Mouse (Mus musculus): ENCODE data around the gene Olfr907.

Olfr907 gene

DNA sequence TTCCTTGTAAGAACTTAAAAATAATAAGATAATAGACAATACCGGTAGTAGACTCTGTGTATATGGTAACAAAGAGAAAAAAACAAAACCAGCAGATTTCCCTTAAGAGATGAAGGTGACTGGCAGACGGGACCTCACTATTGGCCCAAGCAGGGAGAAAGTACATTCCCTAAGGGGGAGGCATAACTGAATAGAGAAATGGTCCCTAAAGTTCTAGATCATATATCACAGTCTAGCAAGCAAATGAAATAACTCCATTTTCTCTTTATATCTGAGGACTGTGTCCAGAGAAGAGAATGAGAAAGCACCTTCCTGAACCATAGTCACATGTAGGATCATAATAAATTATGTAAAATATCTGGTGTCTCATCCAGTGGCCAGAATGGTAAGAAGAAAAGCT, at the start of gene Olfr907:
Gene Olfr907 (plus strand): TSS at position 301 of the 400 bp plus-strand sequence.
- DNase-seq (ENCODE audit: low spot score in 2 of 2) = no peak

DNA sequence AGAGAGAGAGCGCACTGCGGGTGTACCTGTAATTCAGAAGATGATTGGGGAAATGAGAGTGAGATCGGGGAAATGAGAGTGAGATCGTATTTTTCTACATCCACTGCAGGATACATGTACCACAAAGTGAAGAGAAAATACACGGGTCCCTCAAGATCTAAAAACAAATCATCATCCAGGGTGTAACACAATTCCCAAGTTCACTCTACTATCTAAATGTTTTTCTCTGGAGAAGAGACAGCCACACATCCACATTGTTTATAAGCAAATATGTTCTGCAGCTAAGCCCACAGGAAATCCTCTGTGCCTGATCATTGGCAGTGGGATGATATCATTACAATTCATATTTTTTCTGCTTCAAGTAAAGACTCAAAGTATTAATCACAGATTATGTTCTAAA, 48.2 kb upstream of the Olfr907 start, which contains the start of gene Olfr902:
Gene Olfr902 (plus strand): TSS at position 301 of the 400 bp plus-strand sequence.
- no peak for DNase-seq (ENCODE audit: low spot score in 2 of 2)

DNA sequence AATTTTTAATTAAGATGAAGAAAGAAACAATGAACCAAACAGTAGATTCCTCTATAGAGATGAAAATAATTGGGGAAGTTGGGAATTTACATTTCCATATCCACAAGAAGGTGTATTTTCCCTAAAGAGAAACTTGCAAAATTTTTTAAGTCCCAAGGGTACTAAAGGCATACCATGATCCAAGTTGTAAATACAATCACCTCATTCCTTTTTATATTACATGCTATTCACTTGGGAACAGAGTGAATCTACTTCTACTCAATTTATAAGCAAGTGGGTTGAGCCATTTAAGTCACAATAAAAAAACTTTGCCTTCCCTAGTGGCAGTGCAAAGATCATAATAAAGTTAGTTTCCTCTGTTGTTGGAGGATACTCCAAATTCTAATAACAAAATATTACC, 32.8 kb upstream of the Olfr907 start, which contains the start of gene Olfr904:
Gene Olfr904 (plus strand): TSS at position 301 of the 400 bp plus-strand sequence.
- DNase-seq (ENCODE audit: low spot score in 2 of 2) = no peak

DNA sequence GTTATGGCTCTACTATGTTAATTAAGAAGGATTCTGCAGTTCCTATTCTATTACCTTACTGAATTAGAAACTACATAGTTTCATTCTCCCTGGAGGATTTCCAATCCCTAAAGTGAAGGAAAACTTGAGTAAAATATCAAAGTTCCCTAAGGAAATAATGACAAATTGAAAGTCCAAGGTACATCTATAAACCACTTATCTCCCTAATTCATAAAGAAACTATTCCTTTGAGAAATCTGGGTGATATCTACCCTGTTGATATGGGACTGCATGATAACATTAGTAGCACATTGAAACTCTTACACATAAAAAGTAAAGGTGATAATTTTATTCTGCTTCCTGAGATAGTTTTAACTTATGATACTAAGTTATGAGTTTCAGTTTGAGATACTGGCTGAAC, 24.8 kb upstream of the Olfr907 start, which contains the start of gene Olfr905:
Gene Olfr905 (plus strand): TSS at position 301 of the 400 bp plus-strand sequence.
- DNase-seq (ENCODE audit: low spot score in 2 of 2) = no peak

DNA sequence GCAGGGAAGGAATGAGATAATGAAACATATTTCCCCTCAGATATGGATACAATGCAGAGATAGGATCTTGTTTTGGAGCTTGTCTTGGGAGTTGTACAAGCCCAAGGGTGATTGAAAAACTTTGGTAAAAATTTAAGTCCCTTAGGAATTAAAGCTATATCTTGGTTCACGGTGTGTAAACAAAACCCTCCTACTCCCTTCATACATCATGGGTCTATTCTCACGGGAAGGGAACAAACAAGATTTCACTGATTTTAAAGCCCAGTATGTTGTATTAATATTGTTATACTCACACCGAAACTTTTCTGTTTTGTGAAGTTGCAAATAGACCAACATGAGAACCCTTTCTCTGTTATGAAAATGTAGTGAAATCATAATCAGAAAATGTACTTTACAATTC, 8.8 kb upstream of the Olfr907 start, which contains the start of gene Olfr906:
Gene Olfr906 (plus strand): TSS at position 301 of the 400 bp plus-strand sequence.
- DNase-seq (ENCODE audit: low spot score in 2 of 2) = no peak

DNA sequence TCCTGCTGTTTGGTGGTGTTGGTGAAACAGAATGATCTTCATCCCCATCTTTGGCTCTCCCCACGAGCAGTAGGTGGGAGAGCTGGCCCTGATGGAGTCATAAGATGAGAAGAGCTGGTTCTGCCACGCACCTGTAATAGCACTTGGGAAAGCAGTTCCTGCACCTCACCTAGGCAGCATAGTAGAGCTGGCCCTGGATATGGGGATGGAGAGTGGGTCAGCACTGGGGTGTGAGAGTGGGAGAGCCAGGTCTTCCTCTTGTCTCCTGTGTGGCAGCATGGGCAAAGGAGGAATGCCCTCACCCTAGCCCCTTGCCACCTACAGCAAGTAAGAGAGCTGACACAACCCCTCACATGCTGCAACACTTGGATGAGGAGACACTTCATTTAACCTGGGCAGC, 16.8 kb downstream of the Olfr907 start:
- no peak for DNase-seq (ENCODE audit: low spot score in 2 of 2)

DNA sequence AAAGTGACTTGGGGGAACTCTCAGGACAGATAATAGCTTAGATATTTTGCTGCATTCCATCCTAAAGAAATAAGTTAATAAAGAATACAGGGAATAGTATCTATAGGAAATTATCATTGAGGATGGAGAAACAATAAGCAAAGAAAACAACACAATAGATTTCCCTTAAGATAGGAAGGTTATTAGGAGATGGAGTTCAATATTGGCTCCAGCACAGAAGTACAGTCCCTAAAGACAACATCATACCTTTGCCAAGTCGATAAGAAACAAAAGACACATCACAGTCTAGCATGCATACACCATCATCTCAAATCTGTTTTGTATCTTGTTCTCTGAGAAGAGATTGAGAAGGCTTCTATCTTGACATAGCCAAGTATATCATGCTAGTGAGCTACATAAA, 25.7 kb downstream of the Olfr907 start, which contains the start of gene Olfr911-ps1:
Gene Olfr911-ps1 (plus strand): TSS at position 301 of the 400 bp plus-strand sequence.
- no peak for DNase-seq (ENCODE audit: low spot score in 2 of 2)

DNA sequence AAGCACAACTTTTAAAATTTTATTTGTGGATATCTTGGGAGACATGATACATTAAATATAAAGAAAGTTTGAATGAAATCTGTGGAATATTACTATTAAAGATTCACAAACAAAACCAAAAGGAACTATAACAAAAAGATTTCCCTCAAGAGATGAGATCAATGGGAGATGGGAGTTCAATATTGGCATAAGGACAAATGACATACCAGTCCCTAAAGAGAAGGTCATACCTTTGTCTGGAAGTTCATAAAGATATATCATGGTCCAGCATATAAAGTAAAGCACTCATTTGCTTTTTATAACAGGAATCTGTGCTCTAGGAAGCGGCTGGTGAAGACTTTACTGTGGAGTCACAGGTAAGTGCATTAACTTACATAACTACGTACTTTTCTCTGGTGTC, 41.9 kb downstream of the Olfr907 start, which contains the start of gene Olfr910:
Gene Olfr910 (plus strand): TSS at position 301 of the 400 bp plus-strand sequence.
- no peak for DNase-seq (ENCODE audit: low spot score in 2 of 2)

Measured in left cerebral cortex, adult 9 months (tissue).